Mouse (Mus musculus) lung, embryonic 15.5 days (tissue): ENCODE measurements around the gene Gm47995. TPM values are rescaled to one million over a fixed set of nuclear protein-coding genes. Genes with fewer than 3 reads are reported as not detected.
A peak's percentile ranks its signal among the peaks of the same experiment; 100 is the strongest.
"Not testable (repeated sequence)": the region's sequence is repeated elsewhere in the genome, so short reads cannot be mapped to it uniquely, and the experiment has no call there.

Experiments
- ATAC-seq: fragments of 200-750 bp; cut with Nextera tagmentation; 2 replicates; pipeline ENCODE4 v1.8.0; 2017; ENCODE audit warnings: moderate number of reproducible peaks, borderline replicate concordance; ENCODE audit not compliant: low FRiP score, low TSS enrichment; ENCODE audit errors: extremely low read depth
- H3K27ac ChIP-seq: fragments of 300-500 bp; sonication (generic); 2 replicates; pipeline ENCODE4 v1.5.1; 2015; ENCODE audit warnings: moderate library complexity, mild to moderate bottlenecking, inconsistent platforms
- H3K27me3 ChIP-seq: fragments of 300-500 bp; sonication (generic); 2 replicates; pipeline ENCODE4 v1.6.1; 2015; ENCODE audit warnings: inconsistent platforms
- H3K36me3 ChIP-seq: fragments of 300-500 bp; sonication (generic); 2 replicates; pipeline ENCODE4 v1.6.1; 2015; ENCODE audit warnings: inconsistent platforms
- H3K4me1 ChIP-seq: fragments of 300-500 bp; sonication (generic); 2 replicates; pipeline ENCODE4 v1.6.1; 2015; ENCODE audit warnings: inconsistent platforms
- H3K4me2 ChIP-seq: fragments of 300-500 bp; sonication (generic); 2 replicates; pipeline ENCODE4 v1.6.1; 2015; ENCODE audit warnings: inconsistent platforms, mild to moderate bottlenecking, moderate library complexity
- H3K4me3 ChIP-seq: fragments of 300-500 bp; sonication (generic); 2 replicates; pipeline ENCODE4 v1.5.1; 2015; ENCODE audit warnings: mild to moderate bottlenecking, inconsistent platforms
- H3K9ac ChIP-seq: fragments of 300-500 bp; sonication (generic); 2 replicates; pipeline ENCODE4 v1.6.1; 2015; ENCODE audit warnings: inconsistent platforms
- H3K9me3 ChIP-seq: fragments of 300-500 bp; sonication (generic); 2 replicates; pipeline ENCODE4 v1.6.1; 2016; ENCODE audit warnings: inconsistent platforms
- WGBS: fragments of 180-500 bp; shearing (Covaris S2); methylation state at CpG from one replicate; pipeline ENCODE4 v1.1.7; 2015; 5-methylcytosine and 5-hydroxymethylcytosine counted together
- polyA plus RNA-seq: library from polyadenylated mRNA; unstranded; fragments of >200 nt; fragmentation: Nextera tagmentation; extraction: Ambion mirVana; gene quantifications from 2 replicates; pipeline ENCODE4 v1.2.1, GENCODE M21; 2015

The Gm47995 gene
- polyA plus RNA-seq, 1 experiment from 2014 or later: not detected

GRCm38 (mm10) chr1:151192739-151193138 lies 5.5 kb upstream of the Gm47995 start:
- H3K9ac ChIP-seq, ATAC-seq, H3K27ac ChIP-seq, H3K36me3 ChIP-seq, H3K4me2 ChIP-seq, H3K4me3 ChIP-seq, H3K27me3 ChIP-seq, H3K4me1 ChIP-seq, H3K9me3 ChIP-seq: not testable (repeated sequence)
- 86% methylated on average over 15 of the region's 15 CpGs for WGBS

- H3K27ac ChIP-seq, H3K9ac ChIP-seq, ATAC-seq, H3K9me3 ChIP-seq, H3K4me1 ChIP-seq, H3K36me3 ChIP-seq, H3K4me2 ChIP-seq, H3K4me3 ChIP-seq, H3K27me3 ChIP-seq: not testable (repeated sequence)
- 72% methylated on average over 4 of the region's 4 CpGs for WGBS
These were observed 2.3 kb upstream of the Gm47995 start for GRCm38 (mm10) chr1:151195986-151196385.

DNA sequence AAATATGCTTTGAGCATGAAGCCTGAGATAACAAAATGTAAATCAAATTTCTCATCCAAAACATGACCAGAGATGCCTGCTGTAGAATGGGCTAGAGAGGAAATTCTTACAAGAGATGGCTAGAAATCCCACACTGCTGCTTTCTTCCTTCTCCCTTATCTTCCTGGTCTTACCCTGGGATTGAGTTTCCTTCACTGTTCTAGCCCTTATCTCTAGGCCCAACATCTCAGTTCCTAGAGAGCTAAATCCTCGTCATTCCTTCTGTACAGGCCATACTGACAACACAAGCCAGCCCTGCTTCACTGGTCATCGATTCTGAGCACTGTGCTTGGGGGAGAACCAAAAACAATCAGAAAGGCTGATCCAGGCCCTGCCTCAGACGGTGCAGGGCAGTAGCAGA lies 1.6 kb upstream of the Gm47995 start:
- H3K4me3 ChIP-seq, H3K4me2 ChIP-seq, H3K36me3 ChIP-seq, H3K27me3 ChIP-seq, H3K9me3 ChIP-seq, H3K9ac ChIP-seq, H3K27ac ChIP-seq, ATAC-seq, H3K4me1 ChIP-seq: not testable (repeated sequence)
- WGBS: 62% methylated on average over 3 of the region's 3 CpGs

DNA sequence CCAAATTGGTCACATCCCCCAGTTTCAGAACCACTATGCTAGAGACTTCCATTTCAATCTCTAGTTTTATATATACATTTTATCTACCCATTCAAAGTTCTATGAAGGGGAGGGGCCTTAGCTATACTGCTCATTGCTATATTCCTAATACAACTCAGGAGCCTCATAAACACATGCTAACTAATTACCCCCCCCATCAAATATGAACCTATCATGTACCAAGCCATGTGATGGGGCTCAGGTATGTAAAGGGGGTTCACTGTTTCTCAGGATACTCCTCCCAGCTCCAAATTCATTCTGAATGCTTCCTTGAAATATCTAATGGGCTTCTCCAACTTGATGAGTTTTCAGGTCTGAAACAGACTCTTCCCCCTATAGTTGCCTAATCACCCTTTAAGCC lies 2.4 kb downstream of the Gm47995 start:
- not testable (repeated sequence) for H3K9ac ChIP-seq, H3K36me3 ChIP-seq, ATAC-seq, H3K27ac ChIP-seq, H3K4me2 ChIP-seq, H3K27me3 ChIP-seq, H3K4me3 ChIP-seq, H3K9me3 ChIP-seq, H3K4me1 ChIP-seq

- H3K4me3 ChIP-seq, H3K27ac ChIP-seq, H3K9ac ChIP-seq, H3K4me2 ChIP-seq, H3K9me3 ChIP-seq, H3K27me3 ChIP-seq, H3K4me1 ChIP-seq, H3K36me3 ChIP-seq: not testable (repeated sequence)
- WGBS: 67% methylated on average over 4 of the region's 5 CpGs
- peak; percentile 31; the same call in 1 of the 2 replicates for ATAC-seq
These were observed 4.5 kb downstream of the Gm47995 start for GRCm38 (mm10) chr1:151202771-151203170.

- not testable (repeated sequence) for H3K4me3 ChIP-seq, H3K4me1 ChIP-seq, ATAC-seq, H3K4me2 ChIP-seq, H3K9ac ChIP-seq, H3K36me3 ChIP-seq, H3K9me3 ChIP-seq, H3K27ac ChIP-seq, H3K27me3 ChIP-seq
- WGBS: no CpG with 5 or more reads among the region's 6 CpGs
These were observed 5.6 kb downstream of the Gm47995 start, which contains the start of gene 3110040M04Rik for GRCm38 (mm10) chr1:151203818-151204217. 3110040M04Rik (plus strand) TSS chr1:151204121.

DNA sequence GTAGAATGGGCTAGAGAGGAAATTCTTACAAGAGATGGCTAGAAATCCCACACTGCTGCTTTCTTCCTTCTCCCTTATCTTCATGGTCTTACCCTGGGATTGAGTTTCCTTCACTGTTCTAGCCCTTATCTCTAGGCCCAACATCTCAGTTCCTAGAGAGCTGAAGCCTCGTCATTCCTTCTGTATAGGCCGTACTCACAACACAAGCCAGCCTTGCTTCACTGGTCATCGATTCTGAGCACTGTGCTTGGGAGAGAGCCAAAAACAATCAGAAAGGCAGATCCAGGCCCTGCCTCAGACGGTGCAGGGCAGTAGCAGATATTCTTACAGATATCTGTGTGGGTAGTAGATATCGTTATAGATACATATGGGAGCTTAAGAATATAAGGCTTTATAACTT lies 10.2 kb downstream of the Gm47995 start:
- not testable (repeated sequence) for H3K9me3 ChIP-seq, H3K9ac ChIP-seq, H3K4me3 ChIP-seq, H3K27me3 ChIP-seq, H3K4me1 ChIP-seq, ATAC-seq, H3K4me2 ChIP-seq, H3K27ac ChIP-seq, H3K36me3 ChIP-seq
- 49% methylated on average over 4 of the region's 5 CpGs for WGBS

DNA sequence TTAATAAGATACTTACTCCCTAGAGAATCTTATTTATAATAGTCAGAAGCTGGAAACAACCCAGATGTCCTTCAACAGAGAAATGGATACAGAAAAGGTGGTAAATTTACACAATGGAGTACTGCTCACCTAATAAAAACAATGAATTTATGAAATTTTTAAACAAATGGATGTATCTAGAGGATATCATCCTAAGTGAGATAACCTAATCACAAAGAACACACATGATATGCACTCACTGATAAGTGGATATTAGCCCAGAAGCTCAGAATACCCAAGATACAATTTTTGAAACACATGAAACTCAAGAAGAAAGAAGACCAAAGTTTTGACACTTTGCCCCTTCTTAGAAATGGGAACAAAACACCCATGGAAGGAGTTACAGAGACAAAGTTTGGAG lies 10.7 kb downstream of the Gm47995 start:
- H3K9me3 ChIP-seq, ATAC-seq, H3K36me3 ChIP-seq: not testable (repeated sequence)

GRCm38 (mm10) chr1:151209824-151210355 lies 11.6 kb downstream of the Gm47995 start, which contains the start of gene Gm47996:
Gm47996 (plus strand) TSS chr1:151210131.
- not testable (repeated sequence) for H3K9me3 ChIP-seq, H3K36me3 ChIP-seq, ATAC-seq, H3K9ac ChIP-seq, H3K27me3 ChIP-seq, H3K4me1 ChIP-seq, H3K4me3 ChIP-seq, H3K27ac ChIP-seq, H3K4me2 ChIP-seq
- 89% methylated on average over 4 of the region's 8 CpGs for WGBS

More for the DNA sequence above, 10.7 kb downstream of the Gm47995 start:
- not testable (repeated sequence) for H3K27ac ChIP-seq, H3K9ac ChIP-seq, H3K4me1 ChIP-seq, H3K4me2 ChIP-seq, H3K4me3 ChIP-seq, H3K27me3 ChIP-seq

DNA sequence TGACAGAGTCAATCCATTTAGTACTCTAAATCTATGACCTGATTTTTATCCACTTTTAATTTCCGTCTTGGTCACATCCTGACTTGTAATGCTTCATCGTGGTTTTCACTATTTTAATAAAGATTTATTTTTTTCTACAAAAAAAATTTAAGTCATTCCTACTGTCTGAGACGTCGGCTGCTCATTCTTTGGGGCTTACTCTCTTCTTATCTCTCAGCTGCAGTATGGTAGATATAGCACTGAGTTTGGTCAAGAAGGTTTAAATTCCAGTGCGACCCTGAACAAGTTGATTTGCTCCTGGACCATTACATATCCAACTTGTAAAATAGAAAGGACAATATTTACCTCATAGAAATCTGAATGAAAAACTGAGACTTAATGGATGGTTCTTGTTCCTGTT lies 13.4 kb downstream of the Gm47995 start:
- H3K4me2 ChIP-seq, H3K36me3 ChIP-seq, H3K4me1 ChIP-seq, H3K4me3 ChIP-seq, H3K9ac ChIP-seq, H3K27me3 ChIP-seq, ATAC-seq, H3K27ac ChIP-seq, H3K9me3 ChIP-seq: not testable (repeated sequence)
- WGBS: 69% methylated on average over 5 of the region's 5 CpGs

GRCm38 (mm10) chr1:151214862-151215261 lies 16.6 kb downstream of the Gm47995 start:
- no peak for ATAC-seq
- no peak overlapping the region for H3K4me3 ChIP-seq
- no peaks in the 10 kb centered on the region for H3K9me3 ChIP-seq
- no peaks in the 10 kb centered on the region for H3K4me1 ChIP-seq
- H3K27ac ChIP-seq: no peak overlapping the region
- no peak overlapping the region for H3K4me2 ChIP-seq
- no peak overlapping the region for H3K9ac ChIP-seq
- no peaks in the 10 kb centered on the region for H3K27me3 ChIP-seq
- 64% methylated on average over 2 of the region's 2 CpGs for WGBS
- no peaks in the 10 kb centered on the region for H3K36me3 ChIP-seq

- WGBS: 34% methylated on average over 1 of the region's 1 CpGs
- no peaks in the 10 kb centered on the region for H3K36me3 ChIP-seq
These were observed 17.7 kb downstream of the Gm47995 start for GRCm38 (mm10) chr1:151215985-151216384.

GRCm38 (mm10) chr1:151216417-151216816 lies 18.2 kb downstream of the Gm47995 start:
- Histone ChIP-seq H3K36me3 (no peaks in the 10 kb centered on the region), H3K27ac (no peak overlapping the region), H3K4me2 (no peak overlapping the region), H3K9ac (no peak overlapping the region), H3K27me3 (no peaks in the 10 kb centered on the region), H3K4me1 (no peaks in the 10 kb centered on the region), H3K4me3 (no peak overlapping the region), H3K9me3 (no peaks in the 10 kb centered on the region)
- 72% methylated on average over 3 of the region's 3 CpGs for WGBS
- ATAC-seq: no peak

More at GRCm38 (mm10) chr1:151215985-151216384, 17.7 kb downstream of the Gm47995 start:
- no peak for ATAC-seq
- Histone ChIP-seq H3K4me3 (no peak overlapping the region), H3K27ac (no peak overlapping the region), H3K4me2 (no peak overlapping the region), H3K9ac (no peak overlapping the region), H3K4me1 (no peaks in the 10 kb centered on the region), H3K9me3 (no peaks in the 10 kb centered on the region), H3K27me3 (no peaks in the 10 kb centered on the region)
